Mouse (Mus musculus) stomach, embryonic 14.5 days (tissue): ENCODE data around the gene 1700006A11Rik. TPM values are rescaled to one million over a fixed set of nuclear protein-coding genes. Genes with fewer than 3 reads are reported as not detected.

Experiments
- polyA plus RNA-seq: library from polyadenylated mRNA; unstranded; fragments of >200 nt; fragmentation: Nextera tagmentation; extraction: Ambion mirVana; gene quantifications from 2 replicates; pipeline ENCODE4 v1.2.1, GENCODE M21; 2014

The 1700006A11Rik gene
- polyA plus RNA-seq, 1 experiment from 2014 or later: not detected

Other genes starting within 250 kb of the 1700006A11Rik start
- gene Tram1l1, start 105.2 kb downstream of the 1700006A11Rik start, polyA plus RNA-seq: 12.5 and 12.6 TPM in 2 replicates
- gene 1700003H04Rik, start 155.1 kb upstream of the 1700006A11Rik start, polyA plus RNA-seq: not detected in 2 replicates